Mouse (Mus musculus) ovary, postnatal 10 days (tissue): ENCODE data around the gene Rpl37.
"Not testable (repeated sequence)": the region's sequence is repeated elsewhere in the genome, so short reads cannot be mapped to it uniquely, and the experiment has no call there.

Source experiments
- DNase-seq: peaks from one replicate; pipeline ENCODE4 v3.0.0; 2022; ENCODE audit warnings: low spot score

The Rpl37 gene

GRCm38 (mm10) chr15:5121535-5122313, 5.3 kb downstream of the Rpl37 start:
- DNase-seq = no peak

- DNase-seq = no peak
Measured at GRCm38 (mm10) chr15:5126456-5126855, 10.0 kb downstream of the Rpl37 start.

GRCm38 (mm10) chr15:5127487-5127886, 11.0 kb downstream of the Rpl37 start:
- no peak for DNase-seq

DNA sequence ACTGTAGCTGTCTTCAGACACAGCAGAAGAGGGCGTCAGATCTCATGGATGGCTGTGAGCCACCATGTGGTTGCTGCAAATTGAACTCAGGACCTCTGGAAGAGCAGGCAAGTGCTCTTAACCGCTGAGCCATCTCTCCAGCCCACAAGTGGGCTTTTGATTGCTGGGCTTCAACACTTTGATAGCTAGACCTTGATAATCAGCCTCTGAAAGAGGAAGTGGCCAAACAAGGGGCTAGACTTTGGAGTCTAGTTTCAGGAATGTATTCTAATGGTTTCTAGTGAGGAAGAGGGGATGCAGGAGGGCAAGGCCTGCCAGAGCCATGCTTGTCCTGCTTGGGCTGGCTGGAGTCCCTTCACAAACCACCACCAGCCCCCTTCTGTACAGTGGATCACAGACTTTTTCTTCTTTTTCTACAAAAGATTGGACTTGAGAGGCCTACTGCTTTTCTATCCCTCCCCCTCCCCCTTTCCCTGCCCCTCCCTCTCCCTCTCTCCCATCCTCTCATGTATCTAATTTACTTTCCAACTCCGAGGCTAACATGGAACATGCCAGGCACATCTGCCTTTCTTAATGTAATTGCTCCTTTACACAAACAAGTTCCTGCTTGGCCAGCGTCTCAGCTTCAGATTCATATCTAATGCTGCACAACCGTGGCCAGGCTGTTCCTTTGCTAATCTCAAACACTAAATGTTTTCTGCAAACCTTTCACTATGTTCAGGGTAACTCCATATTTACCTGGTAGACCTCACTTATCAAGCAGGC, 11.9 kb downstream of the Rpl37 start:
- DNase-seq = no peak

GRCm38 (mm10) chr15:5129111-5129805, 12.8 kb downstream of the Rpl37 start:
- no peak for DNase-seq

DNA sequence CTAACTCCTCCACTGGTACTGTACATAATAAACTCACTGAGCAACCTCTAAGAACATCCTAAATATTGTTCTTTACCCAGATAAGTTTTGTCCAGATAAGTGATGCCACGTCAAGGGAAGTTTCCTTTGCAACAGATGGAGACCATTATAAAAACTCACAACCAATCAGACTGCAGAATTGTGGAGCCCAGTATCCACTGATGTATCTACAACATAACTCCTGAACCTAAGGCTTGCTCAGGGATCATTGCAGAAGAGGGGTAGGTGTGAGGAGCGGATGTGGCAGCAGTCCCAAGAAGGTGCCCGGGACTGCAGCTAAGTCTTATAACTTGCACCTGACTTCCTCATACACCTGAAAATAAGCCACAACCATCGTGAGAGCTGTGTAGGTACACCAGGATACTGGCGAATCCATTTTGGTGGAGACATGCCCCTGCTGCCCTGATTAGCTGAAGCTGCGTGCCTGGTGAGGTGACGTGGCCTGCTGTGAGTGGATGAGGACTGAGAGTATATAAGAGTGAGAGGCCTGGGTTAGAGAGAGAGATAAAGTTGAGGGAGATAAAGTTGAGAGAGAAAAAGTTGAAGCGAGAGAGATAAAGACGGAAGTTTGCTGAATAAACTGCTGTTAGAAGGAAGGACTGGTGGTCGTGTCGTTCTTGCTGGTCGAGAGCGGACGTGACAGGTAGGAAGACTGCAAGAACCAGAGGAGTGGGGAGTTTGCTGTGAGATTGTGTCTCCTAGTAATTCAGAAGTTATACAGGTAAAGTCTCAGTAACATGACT, 14.6 kb downstream of the Rpl37 start:
- DNase-seq = not testable (repeated sequence)

GRCm38 (mm10) chr15:5133301-5133700, 16.9 kb downstream of the Rpl37 start:
- no peak for DNase-seq

DNA sequence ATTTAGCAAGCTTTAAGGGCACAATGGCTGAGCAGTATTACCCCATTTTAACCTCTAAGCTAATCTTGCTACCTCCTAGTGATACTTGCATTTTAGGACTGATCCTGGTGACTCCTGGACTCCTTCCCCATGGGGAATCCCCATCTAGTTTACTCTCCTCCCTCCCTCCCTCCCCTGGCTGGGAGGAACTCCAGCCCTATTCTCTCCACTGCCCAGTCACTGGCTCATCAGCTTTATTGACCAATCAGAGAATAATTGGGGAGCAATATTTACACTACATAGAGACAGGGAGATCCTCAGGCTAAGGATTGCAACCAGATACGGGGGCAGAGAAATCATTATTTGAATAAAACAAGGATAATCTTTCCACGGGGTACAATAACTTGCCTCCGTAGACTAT, 17.7 kb downstream of the Rpl37 start:
- DNase-seq = no peak

GRCm38 (mm10) chr15:5134945-5135483, 18.6 kb downstream of the Rpl37 start:
- DNase-seq = no peak

DNA sequence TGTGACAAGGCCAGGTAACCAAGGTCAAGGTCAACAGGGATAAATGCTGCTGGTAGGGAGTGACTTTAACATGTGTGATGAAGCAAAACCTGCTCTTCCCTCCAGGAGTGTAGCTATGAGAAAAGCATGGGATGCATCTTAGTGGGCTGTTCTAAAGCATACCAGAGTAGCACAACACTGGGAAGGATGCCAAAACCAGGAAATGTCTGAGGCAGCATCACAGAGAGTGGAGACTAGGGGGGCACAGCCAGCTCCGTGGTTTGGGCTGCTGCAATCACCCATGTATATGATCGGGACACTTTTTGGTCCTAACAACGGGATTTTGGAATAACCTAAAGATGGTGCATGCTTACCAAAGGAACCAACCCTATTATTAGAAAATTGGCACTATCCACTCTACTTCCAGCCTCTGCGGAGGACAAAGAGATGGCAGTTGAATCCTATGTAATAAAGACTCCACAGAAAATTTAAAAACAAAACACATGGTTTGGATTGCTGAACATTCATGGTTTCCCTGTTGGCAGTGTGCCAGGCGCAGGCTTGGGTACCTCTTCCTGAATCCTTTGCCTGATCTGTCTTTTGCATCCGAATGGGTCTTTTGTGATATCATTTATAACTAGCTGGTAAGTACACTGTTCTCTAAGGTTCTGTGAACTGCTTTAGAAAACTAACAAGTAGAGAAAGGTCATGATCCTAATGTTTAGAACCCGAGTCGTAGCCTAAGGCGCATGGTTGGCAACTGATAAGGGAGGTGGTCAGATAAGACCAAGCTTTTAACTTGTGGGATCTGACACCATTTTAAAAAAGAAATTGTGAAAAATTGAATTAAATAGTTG, 21.8 kb downstream of the Rpl37 start:
- no peak for DNase-seq

DNA sequence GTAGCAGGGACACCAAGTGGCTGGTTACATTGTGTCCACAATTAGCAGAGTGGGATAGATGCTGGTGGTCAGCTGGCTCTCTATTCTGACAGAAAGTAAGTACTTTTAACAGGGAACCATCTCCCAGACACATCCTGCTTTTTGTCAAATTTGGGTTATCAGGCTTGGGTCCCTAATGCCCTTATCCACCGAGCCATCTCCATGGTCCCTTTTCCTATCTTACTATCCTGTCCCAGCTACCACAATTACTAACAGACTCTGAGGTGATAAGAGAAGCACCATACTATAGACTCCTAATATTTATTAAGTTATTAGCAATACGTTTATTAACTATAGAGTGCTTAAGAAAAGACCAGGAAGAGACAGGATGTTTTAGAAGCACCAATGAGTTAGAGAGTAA, 22.9 kb downstream of the Rpl37 start:
- DNase-seq = no peak

- no peak for DNase-seq
Measured at GRCm38 (mm10) chr15:5139863-5140262, 23.4 kb downstream of the Rpl37 start.

DNA sequence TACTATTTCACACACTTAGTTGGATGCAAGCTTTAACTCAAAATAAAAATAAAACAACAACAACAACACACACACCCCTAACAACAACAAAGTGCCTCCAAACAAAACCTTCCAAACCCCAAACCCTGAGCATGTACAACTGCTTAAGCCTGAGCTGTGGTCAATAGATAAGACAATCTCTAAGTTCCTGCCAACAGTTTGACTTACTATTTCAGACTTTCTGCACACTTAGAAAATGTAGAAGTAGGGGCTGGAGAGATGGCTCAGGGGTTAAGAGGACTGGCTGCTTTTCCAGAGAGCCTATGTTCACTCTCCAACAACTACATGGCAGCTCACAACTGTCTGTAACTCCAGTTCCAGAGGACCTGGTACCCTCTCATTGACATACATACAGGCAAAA, 23.9 kb downstream of the Rpl37 start:
- no peak for DNase-seq

GRCm38 (mm10) chr15:5142047-5142446, 25.6 kb downstream of the Rpl37 start:
- no peak for DNase-seq

GRCm38 (mm10) chr15:5142714-5143113, 26.3 kb downstream of the Rpl37 start:
- DNase-seq = no peak

- DNase-seq = peak; percentile 59
Measured at GRCm38 (mm10) chr15:5143361-5144020, 27.0 kb downstream of the Rpl37 start, which contains the start of gene Prkaa1. Gene Prkaa1 (plus strand): TSS chr15:5143861.

DNA sequence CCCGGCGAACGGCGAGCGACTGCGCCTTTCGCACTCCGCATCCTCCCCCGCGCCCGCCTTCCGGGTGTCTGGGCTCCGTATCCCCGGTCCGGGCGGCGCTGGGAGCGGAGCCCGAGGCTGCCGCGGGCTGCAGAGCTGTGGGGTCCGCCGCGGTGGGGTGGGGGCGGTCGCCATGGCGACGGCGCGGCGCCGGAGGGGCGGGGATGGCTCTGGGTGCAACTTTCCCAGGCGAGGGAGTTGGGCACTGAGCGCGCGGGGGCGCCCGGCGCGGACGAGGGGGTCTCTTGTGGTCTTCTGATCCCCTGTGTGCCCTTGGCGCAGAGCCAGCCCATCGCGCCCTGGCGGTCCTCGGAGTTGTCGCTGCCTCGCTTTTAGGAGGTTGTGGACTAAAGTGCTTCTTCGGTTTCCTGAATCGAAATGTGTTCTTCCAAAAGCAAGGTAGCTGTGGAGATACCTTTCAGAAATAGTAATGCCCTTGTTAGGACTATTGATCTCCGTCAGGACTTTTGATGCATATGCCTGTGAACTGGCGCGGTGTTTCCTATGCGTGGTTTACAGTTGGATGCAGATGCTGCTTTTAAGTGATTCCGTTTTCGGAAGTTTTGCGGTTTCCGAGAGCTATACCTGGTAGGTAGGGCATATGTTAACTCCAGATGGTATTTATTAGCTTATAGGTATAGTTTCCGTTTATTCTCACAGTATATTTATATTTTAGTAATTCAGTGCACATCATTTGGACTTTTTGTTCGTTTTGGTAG, 27.8 kb downstream of the Rpl37 start:
- DNase-seq = no peak

DNA sequence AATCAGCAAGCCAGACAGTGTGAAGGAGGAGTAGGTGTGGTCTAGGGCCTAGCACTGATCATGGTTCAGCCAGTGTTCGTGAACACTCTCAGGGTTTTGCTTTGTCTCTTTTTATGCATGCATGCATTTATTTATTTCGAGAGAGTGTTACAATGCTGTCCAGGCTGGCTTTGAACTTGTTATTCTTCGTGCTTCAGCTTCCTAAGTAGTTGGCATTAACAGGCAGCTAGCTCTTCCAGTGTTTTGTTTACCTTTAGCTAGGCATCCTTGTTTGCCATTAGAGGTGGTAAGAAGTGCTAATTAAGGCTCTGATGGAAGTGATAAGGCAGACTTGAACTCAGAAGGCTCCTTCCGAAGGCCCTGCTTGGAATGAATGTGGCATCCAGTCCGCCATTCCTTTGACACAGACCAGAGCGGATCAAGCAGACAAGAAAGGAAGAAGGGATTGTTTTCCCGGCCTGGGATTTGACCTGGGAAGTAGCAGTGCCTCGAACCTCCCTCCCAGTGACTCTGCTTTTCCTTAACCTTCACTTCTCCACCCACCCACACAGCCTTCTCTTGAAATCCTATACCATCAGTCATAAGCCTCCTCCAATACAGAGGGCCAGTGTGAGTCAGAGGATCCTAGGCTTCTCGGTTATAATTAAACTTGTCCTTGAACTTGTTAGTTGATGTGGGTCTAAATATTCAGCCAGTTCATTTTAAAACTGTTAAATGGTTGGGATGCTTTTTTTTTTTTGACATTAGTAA, 28.9 kb downstream of the Rpl37 start:
- DNase-seq = no peak

DNA sequence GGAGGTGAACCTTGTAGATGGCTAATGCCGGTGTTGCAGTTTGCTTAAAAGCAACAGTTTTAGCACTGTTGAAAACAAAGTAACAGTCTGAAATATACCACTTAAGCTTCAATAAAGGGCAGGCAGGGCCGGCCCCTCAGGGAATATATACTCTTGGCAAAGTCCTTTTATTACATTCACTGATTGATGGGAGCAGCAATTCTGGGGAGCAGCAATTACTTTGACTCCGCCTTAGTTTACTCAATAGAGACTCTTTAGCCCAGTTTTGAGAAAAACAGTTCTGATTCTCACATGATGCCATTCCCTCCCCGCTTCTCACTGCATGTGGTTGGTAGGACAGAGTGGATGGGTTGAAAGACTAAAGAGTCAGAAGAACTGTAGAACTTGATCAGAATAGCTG, 32.7 kb downstream of the Rpl37 start:
- DNase-seq = no peak
